Mouse (Mus musculus) frontal cortex, postnatal 14 days (tissue): ENCODE measurements at regions not wholly inside any gene's neighbourhood (a gene's known extent, or its start where the extent isn't known, plus 50 kb on each side); places are given as distances from the start of the nearest gene placed in this dataset.

Source experiments
- DNase-seq, 2 experiments: peaks; one replicate each; pipeline ENCODE4 v3.0.0; 2022; ENCODE audit warnings: low spot score in 2 of 2

- DNase-seq = no peak
These were observed 81.1 kb upstream of the Gpc5 start for GRCm38 (mm10) chr14:115010877-115011276.

GRCm38 (mm10) chr14:115015299-115015698, 76.7 kb upstream of the Gpc5 start:
- no peak for DNase-seq

DNA sequence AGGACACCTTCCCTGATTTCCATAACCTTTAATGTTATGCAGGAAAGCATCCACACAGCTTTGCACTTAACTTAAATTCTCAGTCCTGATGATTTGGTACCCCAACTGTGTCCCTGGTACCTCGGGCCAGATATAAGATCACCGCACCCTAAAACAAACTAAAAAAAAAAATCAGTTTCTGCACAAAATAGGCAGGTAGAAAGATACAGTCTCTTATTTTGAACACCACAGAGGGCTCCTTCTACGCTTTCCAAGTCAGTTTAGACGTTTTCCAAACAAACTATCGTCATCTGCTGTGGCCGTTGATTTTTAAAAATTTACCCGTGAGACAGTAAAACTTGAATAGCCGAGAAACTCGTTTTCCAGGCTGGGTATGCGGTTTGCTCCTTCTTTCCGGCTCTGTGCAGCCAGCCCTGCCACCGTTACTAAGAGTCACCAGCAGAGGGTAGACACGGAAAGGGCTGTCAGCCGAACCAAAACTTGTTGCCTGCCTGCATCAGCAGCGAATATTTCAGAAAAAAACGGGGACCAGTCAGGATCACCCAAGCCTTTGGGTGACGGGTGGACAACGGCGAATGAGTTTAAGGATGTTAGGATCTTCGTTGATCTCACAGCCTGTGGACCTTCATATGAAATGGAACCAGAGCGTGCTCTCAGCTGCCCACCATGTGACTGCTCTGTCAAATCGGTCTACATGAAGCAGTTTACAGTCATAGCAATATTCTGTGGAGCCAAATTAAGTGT, 74.4 kb upstream of the Gpc5 start:
- DNase-seq = peak; percentile 23 to 65

DNA sequence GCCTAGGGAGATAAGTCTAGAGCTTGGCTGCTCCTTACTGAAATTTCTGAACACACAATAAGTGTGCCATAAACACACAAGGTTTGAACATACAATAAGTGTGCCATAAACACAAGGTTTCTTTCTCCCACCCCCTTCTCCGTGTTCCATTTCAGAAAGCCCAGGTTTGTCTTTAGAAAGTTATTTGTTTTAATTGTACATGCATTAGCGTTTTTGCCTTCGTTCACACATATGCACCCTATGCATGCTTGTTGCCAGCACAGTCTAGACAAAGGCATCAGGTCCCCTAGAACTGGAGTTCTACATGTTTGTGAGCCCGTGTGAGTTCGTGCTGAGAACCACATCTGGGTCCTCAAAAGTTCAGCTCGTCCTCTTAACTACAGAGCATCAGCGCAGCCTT, 64.0 kb upstream of the Gpc5 start:
- DNase-seq = no peak

- DNase-seq = no peak
These were observed 60.3 kb upstream of the Gpc5 start for GRCm38 (mm10) chr14:115031734-115032133.

GRCm38 (mm10) chr14:115033375-115033969, 58.5 kb upstream of the Gpc5 start:
- no peak for DNase-seq

DNA sequence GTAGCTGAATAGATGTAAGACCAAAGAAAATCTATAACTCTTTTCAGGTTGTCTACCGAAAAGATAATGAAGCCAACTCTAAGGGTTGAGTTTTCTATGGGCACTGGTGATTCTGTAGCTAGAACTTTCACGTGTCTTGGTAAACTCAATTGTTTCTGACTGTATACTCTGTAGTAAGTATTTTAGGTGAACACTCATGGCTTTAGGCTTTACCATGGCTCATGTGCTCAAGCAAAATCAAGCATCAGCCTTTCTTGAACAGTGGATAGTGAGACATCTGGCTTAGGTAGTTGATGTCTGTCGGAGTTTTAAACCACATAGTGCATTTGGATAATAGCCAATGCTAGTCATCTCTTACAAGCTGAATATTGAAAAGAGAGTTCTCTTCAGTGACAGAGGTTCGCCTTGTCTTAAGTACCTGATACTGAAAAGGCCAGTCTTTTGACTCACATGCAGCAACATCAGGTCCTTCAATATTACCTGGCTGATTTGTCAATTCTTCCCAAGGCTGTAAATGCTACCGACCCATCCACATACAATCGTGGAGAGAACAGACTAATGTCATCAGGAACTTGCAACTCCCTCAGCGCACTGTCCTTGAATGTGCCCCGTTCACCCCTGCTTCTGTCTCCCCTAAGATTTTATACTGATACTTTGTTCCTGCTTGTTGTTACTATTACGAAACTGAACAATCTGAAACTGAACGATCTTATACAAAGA, 57.1 kb upstream of the Gpc5 start:
- DNase-seq = no peak

DNA sequence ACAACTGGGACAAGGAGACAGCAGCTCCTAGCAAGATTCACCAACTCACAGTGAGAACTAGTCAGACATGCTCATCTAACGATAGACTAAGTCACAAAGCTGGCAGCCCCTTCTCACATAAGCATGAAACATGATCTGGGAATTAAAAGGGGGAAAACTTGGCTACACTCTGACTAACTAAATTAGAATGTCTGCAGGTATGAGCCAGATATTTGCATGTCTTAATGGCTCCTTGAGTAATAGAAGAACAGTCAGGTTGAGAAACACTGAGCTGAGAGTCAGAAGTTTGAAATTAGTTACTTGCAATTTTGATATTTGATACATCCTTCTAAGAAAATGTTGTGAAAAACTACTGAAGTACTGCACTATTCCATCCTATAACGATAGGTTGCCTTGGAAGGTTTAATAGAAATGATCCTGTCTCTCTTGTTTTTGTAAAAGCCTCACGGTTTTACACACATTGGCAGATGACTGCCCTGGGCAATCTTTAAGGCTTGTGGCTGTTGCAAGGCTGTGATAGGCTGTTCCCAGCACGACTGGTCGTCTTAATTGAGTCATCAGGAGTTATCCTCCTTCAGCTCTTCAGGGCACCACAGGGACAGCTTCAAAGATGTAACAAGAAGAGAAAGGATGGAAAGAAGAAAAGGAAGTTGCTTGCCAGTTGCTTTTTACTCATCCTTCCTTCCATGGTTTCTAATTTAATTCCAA, 54.8 kb upstream of the Gpc5 start:
- no peak for DNase-seq

- no peak for DNase-seq
These were observed 53.2 kb upstream of the Gpc5 start for GRCm38 (mm10) chr14:115038788-115039187.

DNA sequence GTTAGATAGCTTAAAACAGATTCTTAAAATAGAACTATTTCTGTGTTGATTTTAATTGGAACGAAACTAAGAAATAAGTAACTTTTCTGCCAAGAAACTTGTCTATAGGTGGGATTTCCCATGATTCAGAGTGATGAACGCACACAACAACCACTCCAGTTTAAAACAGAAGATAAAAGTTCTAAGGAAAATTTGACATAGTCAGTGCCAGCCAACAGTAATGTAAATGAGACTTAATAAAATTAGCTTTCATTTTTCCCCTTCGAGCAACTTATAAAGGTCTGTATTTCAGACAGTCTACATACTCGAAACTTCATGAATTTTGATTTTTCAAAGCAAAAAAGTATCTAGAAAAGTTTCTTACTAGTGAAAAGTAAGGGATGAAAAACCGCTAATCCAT, 52.5 kb upstream of the Gpc5 start:
- no peak for DNase-seq

DNA sequence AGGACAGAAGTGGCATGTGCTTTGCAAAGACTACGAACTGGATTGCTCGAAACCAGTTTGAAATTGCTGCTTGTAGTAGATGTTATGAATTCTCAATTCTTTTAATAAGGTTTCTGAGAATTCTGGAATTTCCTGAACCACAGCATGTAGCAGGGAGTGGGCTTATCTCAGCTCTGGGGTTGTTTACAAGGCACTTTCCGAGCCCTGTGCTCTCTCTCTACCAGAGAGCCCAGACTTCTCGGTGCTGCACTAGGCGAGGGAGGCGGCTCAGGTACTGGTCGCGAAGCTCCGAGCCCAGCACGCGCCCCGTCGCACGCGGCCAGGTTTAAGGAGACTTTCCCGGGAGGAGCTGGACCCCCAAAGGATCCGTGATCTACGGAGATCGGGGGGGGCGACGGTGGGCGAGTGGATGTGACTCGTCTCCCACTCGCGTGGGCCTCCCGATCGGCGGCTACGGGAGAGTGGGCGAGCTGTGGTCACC, 51.9 kb upstream of the Gpc5 start:
- peak in 1 of 2 experiments; percentile 21 for DNase-seq

DNA sequence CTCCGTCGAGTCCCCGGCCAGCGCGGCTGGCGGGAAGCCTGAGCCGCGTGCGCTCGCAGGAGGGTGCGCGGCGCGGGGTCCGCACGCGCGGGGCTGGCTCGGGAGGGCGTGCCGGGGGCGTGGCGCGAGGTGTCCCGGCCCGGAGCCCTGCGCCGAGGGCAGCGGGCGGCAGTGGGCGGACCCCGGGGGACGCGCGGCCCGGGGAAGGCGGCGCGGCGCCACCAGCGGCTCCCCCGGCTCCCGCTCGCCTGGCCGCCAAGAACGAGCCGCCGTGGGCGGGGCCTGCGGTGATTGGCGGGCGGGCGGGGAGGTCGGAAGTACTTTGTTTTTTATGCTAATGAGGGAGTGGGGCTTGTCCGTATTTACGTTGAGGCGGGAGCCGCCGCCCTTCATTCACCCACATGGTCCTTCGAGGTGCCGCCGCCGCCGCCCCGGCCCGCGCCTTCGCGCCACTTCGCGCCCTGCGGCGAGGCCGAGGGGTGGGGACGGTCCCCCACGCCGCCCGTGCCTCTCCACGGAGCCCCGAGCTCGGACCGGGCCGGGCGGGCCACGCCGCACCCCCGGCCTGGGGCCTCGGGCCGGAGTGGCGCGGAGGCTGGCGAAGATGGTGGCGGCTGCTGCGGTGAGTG, 51.3 kb upstream of the Gpc5 start:
- DNase-seq = peak; percentile 43 to 45

- peak in 1 of 2 experiments; percentile 8 for DNase-seq
These were observed 50.5 kb upstream of the Gpc5 start for GRCm38 (mm10) chr14:115041336-115042054.

DNA sequence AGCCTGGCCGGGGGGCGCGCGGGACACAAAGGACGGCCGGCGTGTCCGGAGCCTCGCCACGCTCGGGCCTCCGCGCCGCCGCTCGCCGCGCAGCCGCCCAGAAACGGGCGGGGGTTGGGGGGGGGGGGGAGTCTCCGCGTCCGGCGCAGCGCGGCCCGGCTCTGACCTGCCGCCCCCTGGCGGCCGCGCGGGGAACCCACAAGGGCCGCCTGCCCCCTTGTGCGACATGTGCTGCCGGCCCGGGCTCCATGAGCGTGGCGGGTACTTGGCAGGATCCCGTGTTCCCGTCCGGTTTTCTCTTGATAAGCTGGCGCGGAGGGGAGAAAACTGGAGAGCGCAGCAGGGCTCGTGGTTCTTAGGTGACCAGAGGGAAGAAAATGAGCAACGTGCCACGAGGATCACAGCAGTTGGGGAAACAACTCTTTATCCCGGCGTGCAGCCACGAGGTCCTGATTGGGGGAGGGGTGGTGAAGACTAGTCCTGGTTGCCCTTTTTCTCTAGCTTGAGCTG, 49.9 kb upstream of the Gpc5 start:
- DNase-seq = peak; percentile 68 to 69
